Mouse (Mus musculus): ENCODE results near the gene Sox1. TPM values are rescaled to one million over a fixed set of nuclear protein-coding genes. Genes with fewer than 3 reads are reported as not detected.

The Sox1 gene
- polyA plus RNA-seq, 1 experiment from 2014 or later, result not detected

GRCm38 (mm10) chr8:12391366-12392250 lies 3.5 kb upstream of the Sox1 start:
- peak; percentile 71 for ATAC-seq (replicated peaks; ENCODE audit: low FRiP score)
- no peak overlapping the region for H3K9ac ChIP-seq
- peaks cover 27% of the 10 kb centered on the region for H3K4me1 ChIP-seq
- WGBS, result 2% methylated on average over 37 of the region's 37 CpGs
- H3K4me2 ChIP-seq, result no peak overlapping the region
- H3K27ac ChIP-seq, result no peak overlapping the region
- no peaks in the 10 kb centered on the region for H3K36me3 ChIP-seq
- H3K27me3 ChIP-seq, result peaks cover 100% of the 10 kb centered on the region
- H3K4me3 ChIP-seq (replicated peaks), result no peak overlapping the region
- H3K9me3 ChIP-seq (replicated peaks), result no peaks in the 10 kb centered on the region

- Histone ChIP-seq H3K9ac (no peak overlapping the region), H3K4me2 (no peak overlapping the region), H3K9me3 (replicated peaks) (no peaks in the 10 kb centered on the region), H3K4me3 (replicated peaks) (no peak overlapping the region), H3K36me3 (no peaks in the 10 kb centered on the region), H3K27ac (no peak overlapping the region), H3K4me1 (peaks cover 33% of the 10 kb centered on the region), H3K27me3 (peaks cover 100% of the 10 kb centered on the region)
- ATAC-seq (replicated peaks; ENCODE audit: low FRiP score), result no peak
- WGBS, result 22% methylated on average over 1 of the region's 1 CpGs
Observed at GRCm38 (mm10) chr8:12392801-12393200, 2.3 kb upstream of the Sox1 start.

GRCm38 (mm10) chr8:12394385-12395000 lies 602 bp upstream of the Sox1 start:
- H3K9me3 ChIP-seq (replicated peaks), result no peaks in the 10 kb centered on the region
- H3K27ac ChIP-seq, result no peak overlapping the region
- H3K4me1 ChIP-seq, result peaks cover 34% of the 10 kb centered on the region
- H3K9ac ChIP-seq, result no peak overlapping the region
- peak overlapping the region; percentile 78 for H3K4me2 ChIP-seq
- no peak for ATAC-seq (replicated peaks; ENCODE audit: low FRiP score)
- no peaks in the 10 kb centered on the region for H3K36me3 ChIP-seq
- peaks cover 98% of the 10 kb centered on the region for H3K27me3 ChIP-seq
- H3K4me3 ChIP-seq (replicated peaks), result peak overlapping the region; percentile 47
- WGBS, result 1% methylated on average over 22 of the region's 22 CpGs

- Histone ChIP-seq H3K4me2 (peak overlapping the region; percentile 55), H3K36me3 (no peaks in the 10 kb centered on the region), H3K27ac (no peak overlapping the region), H3K9ac (no peak overlapping the region), H3K4me3 (replicated peaks) (peak overlapping the region; percentile 36), H3K27me3 (peaks cover 98% of the 10 kb centered on the region), H3K4me1 (peaks cover 42% of the 10 kb centered on the region), H3K9me3 (replicated peaks) (no peaks in the 10 kb centered on the region)
- peak; percentile 33; the same call in 1 of the 2 replicates for ATAC-seq (replicated peaks; ENCODE audit: low FRiP score)
- under 1% methylated on average over 101 of the region's 118 CpGs for WGBS
Observed at GRCm38 (mm10) chr8:12396501-12397345, 1.6 kb downstream of the Sox1 start.

GRCm38 (mm10) chr8:12397346-12397925 lies 2.3 kb downstream of the Sox1 start:
- no peaks in the 10 kb centered on the region for H3K36me3 ChIP-seq
- no peak overlapping the region for H3K9ac ChIP-seq
- no peaks in the 10 kb centered on the region for H3K9me3 ChIP-seq (replicated peaks)
- H3K4me1 ChIP-seq, result peaks cover 42% of the 10 kb centered on the region
- H3K27ac ChIP-seq, result no peak overlapping the region
- peaks cover 98% of the 10 kb centered on the region for H3K27me3 ChIP-seq
- ATAC-seq (replicated peaks; ENCODE audit: low FRiP score), result no peak
- under 1% methylated on average over 59 of the region's 59 CpGs for WGBS
- H3K4me3 ChIP-seq (replicated peaks), result peak overlapping the region; percentile 36
- H3K4me2 ChIP-seq, result peak overlapping the region; percentile 55

GRCm38 (mm10) chr8:12398011-12398945 lies 3.2 kb downstream of the Sox1 start:
- 2% methylated on average over 21 of the region's 21 CpGs for WGBS
- H3K4me2 ChIP-seq, result no peak overlapping the region
- H3K4me1 ChIP-seq, result peaks cover 42% of the 10 kb centered on the region
- H3K9me3 ChIP-seq (replicated peaks), result no peaks in the 10 kb centered on the region
- peaks cover 98% of the 10 kb centered on the region for H3K27me3 ChIP-seq
- no peaks in the 10 kb centered on the region for H3K36me3 ChIP-seq
- H3K27ac ChIP-seq, result no peak overlapping the region
- H3K4me3 ChIP-seq (replicated peaks), result no peak overlapping the region
- no peak overlapping the region for H3K9ac ChIP-seq
- ATAC-seq (replicated peaks; ENCODE audit: low FRiP score), result no peak

GRCm38 (mm10) chr8:12399421-12400205 lies 4.5 kb downstream of the Sox1 start:
- no peaks in the 10 kb centered on the region for H3K36me3 ChIP-seq
- H3K4me2 ChIP-seq, result no peak overlapping the region
- 2% methylated on average over 5 of the region's 5 CpGs for WGBS

GRCm38 (mm10) chr8:12400611-12401390 lies 5.7 kb downstream of the Sox1 start:
- peak overlapping the region; percentile 14; the same call in 1 of the 2 replicates for H3K4me3 ChIP-seq (replicated peaks)
- no peaks in the 10 kb centered on the region for H3K36me3 ChIP-seq
- H3K27me3 ChIP-seq, result peaks cover 95% of the 10 kb centered on the region
- peak; percentile 50 for ATAC-seq (replicated peaks; ENCODE audit: low FRiP score)
- peaks cover 29% of the 10 kb centered on the region for H3K4me1 ChIP-seq
- WGBS, result under 1% methylated on average over 42 of the region's 44 CpGs
- peak overlapping the region; percentile 41 for H3K4me2 ChIP-seq
- no peak overlapping the region for H3K9ac ChIP-seq
- no peaks in the 10 kb centered on the region for H3K9me3 ChIP-seq (replicated peaks)
- H3K27ac ChIP-seq, result no peak overlapping the region

More at GRCm38 (mm10) chr8:12399421-12400205, 4.5 kb downstream of the Sox1 start:
- Histone ChIP-seq H3K4me1 (peaks cover 41% of the 10 kb centered on the region), H3K27ac (no peak overlapping the region), H3K9ac (no peak overlapping the region), H3K9me3 (replicated peaks) (no peaks in the 10 kb centered on the region), H3K4me3 (replicated peaks) (no peak overlapping the region), H3K27me3 (peaks cover 98% of the 10 kb centered on the region)
- no peak for ATAC-seq (replicated peaks; ENCODE audit: low FRiP score)

GRCm38 (mm10) chr8:12401391-12402270 lies 6.5 kb downstream of the Sox1 start:
- Histone ChIP-seq H3K36me3 (no peaks in the 10 kb centered on the region), H3K9ac (no peak overlapping the region), H3K4me1 (peaks cover 23% of the 10 kb centered on the region), H3K9me3 (replicated peaks) (no peaks in the 10 kb centered on the region), H3K4me3 (replicated peaks) (0 out of 2 replicates have a peak overlapping the region, but pooled peaks have one; percentile 14), H3K27ac (no peak overlapping the region), H3K4me2 (peak overlapping the region; percentile 41), H3K27me3 (peaks cover 95% of the 10 kb centered on the region)
- ATAC-seq (replicated peaks; ENCODE audit: low FRiP score), result no peak
- under 1% methylated on average over 35 of the region's 35 CpGs for WGBS

Measured in kidney, embryonic 15.5 days (tissue).